Mouse (Mus musculus) mouse trophoblast stem cell (cell line): Measurements from ENCODE around the gene Prss54.
"Not testable (repeated sequence)": the region's sequence is repeated elsewhere in the genome, so short reads cannot be mapped to it uniquely, and the experiment has no call there.

Source experiments
- in situ Hi-C, 2 experiments: fragments of 300-500 bp; cut with MseI, MboI; formaldehyde crosslinking; loops; 2 replicates in 1 of 2; 3 replicates in 1 of 2; pipeline ENCODE4 v1.15.1; 2025

The Prss54 gene

GRCm38 (mm10) chr8:95576240-95576639 is at the start of gene Prss54:
TSS of gene Prss54 (minus strand) at chr8:95576340.
- in situ Hi-C loops = no loop called here

DNA sequence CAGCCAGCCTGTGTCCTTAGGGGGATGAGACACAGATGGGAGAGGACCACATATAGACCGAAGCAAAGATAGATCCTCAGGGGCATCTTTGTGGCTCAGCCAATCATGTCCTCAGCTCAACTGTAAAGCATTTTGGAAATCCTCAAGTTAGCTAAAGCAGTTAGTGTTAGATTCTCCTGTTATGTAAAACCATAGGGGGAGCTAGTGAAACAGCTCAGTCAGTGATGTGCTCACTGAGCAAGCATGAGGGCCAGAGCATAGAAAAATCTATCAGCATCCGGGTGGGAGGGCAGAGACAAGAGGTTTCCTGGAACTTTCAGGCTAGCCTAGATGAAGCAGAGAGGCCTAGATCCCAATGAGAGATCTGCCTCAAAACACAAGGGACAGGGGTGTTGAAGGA is 48.7 kb upstream of the Prss54 start:
- in situ Hi-C loops = loop anchor here in 1 of 2 experiments (10.0 kb wide), 1 partner anchor 60 kb away; no protein-coding TSS in a partner anchor

DNA sequence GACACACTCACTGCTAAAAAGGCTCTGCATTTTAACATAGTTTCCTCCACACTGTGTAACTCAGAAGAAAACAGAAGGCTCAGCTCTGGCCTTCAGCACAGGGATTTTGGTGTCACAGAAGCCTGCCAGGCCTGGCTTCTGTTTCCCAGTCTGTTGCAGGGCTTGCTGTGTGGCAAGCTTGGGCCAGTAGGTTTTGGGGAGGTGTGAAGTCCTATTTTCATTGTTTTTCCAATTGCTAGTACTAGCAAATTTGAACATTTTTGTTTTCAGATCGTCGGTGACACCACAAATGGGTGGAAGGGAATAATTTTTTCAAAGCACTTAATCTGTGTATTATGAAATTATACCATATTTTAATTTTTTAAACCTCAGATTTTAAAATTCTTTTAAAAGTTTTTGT is 43.9 kb upstream of the Prss54 start:
- in situ Hi-C loops = loop anchor here in 1 of 2 experiments (10.0 kb wide), 1 partner anchor 65 kb away; no protein-coding TSS in a partner anchor

DNA sequence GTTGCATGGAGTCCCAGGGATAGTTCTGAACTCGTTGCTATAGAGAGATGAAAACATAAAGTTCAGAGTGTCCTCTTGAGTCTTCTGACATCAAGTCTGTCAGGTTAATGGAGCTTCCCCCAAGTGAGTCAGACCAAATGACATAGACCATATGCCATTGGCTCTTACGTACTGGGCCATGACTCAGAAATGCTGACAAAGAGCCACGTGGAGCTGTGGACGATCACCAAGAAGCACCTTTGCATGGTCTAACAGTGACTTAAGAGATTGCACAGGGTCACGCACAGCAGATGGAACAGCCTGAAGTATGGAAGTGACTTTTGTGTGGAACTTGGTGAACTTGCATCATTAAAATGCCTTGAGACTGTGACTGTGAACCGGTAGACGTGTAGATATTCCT is 40.2 kb upstream of the Prss54 start:
- in situ Hi-C loops = no loop called here

GRCm38 (mm10) chr8:95611769-95612168 is 35.6 kb upstream of the Prss54 start:
- in situ Hi-C loops = no loop called here

- in situ Hi-C loops = no loop called here
These were observed 34.6 kb upstream of the Prss54 start for GRCm38 (mm10) chr8:95610749-95611148.

GRCm38 (mm10) chr8:95609406-95609805 is 33.3 kb upstream of the Prss54 start:
- in situ Hi-C loops = no loop called here

GRCm38 (mm10) chr8:95607210-95607609 is 31.1 kb upstream of the Prss54 start:
- in situ Hi-C loops = no loop called here

DNA sequence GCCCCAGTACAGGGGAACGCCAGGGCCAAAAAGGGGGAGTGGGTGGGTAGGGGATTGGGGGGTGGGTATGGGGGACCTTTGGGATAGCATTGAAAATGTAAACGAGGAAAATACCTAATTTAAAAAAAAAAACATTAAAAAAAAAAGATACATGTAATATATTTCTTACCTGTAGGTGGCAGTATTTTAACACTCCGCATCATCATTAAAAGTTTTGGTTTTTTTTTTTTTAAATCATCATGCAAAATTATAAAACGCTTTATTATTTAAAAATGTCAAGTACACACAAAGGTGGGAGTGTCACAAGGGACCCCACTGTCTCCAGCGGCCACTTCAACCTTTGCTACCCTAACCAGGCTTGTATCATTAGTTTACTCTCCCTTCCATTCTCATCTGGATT is 30.4 kb upstream of the Prss54 start:
- in situ Hi-C loops = not testable (repeated sequence)

GRCm38 (mm10) chr8:95602168-95602567 is 26.0 kb upstream of the Prss54 start:
- in situ Hi-C loops = loop anchor here (5.0 kb wide), 1 partner anchor 95 kb away; no protein-coding TSS in a partner anchor

- in situ Hi-C loops = loop anchor here (5.0 kb wide), 1 partner anchor 96 kb away; no protein-coding TSS in a partner anchor
These were observed 25.2 kb upstream of the Prss54 start for GRCm38 (mm10) chr8:95601306-95601705.

DNA sequence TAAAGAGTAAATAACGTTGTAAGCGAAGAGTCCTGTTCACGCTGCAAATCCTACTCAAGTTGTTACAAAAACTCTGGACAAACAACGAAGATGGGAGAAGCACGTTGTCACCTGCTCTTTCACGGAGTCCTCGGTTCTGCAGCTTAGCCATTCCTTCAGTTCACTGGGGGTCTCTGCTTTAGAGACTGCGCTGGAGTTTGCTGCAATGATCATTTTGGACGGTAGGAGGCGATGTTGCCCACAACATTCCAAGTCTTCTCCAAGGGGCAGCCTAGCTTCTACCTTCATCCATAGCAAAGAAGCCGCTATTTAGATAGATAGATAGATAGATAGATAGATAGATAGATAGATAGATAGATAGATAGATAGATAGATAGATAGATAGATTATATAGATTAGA is 23.7 kb upstream of the Prss54 start:
- in situ Hi-C loops = loop anchor here (5.0 to 10.0 kb wide), 2 partner anchors 97 to 105 kb away; partner anchors contain the start of gene Csnk2a2 (in 1 of the 2)

DNA sequence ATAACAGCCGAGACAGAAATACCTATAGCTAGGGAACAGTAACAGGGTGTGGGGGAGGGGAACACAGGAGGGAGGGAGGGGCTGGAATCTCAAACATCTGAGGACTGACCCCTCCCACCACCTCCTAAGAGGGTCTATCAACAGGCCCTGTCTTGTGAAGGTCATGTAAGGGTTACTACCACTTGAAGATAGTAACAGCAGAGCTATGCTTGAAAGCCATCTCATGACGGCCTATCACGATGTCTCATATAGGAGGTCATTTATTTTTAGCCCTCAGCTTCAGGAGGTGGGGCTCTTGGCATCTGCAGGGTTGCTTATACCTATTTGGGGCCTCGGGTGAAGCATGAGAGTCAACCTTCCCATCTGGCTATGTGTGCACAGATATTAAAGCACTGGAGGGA is 20.7 kb upstream of the Prss54 start:
- in situ Hi-C loops = loop anchor here in 1 of 2 experiments (10.0 kb wide), 1 partner anchor 102 kb away; the partner anchor contains the start of gene Csnk2a2

GRCm38 (mm10) chr8:95595131-95595530 is 19.0 kb upstream of the Prss54 start:
- in situ Hi-C loops = loop anchor here in 1 of 2 experiments (10.0 kb wide), 1 partner anchor 100 kb away; the partner anchor contains the start of gene Csnk2a2

GRCm38 (mm10) chr8:95593439-95594393 is 17.6 kb upstream of the Prss54 start:
- in situ Hi-C loops = loop anchor here in 1 of 2 experiments (10.0 kb wide), 1 partner anchor 99 kb away; the partner anchor contains the start of gene Csnk2a2

DNA sequence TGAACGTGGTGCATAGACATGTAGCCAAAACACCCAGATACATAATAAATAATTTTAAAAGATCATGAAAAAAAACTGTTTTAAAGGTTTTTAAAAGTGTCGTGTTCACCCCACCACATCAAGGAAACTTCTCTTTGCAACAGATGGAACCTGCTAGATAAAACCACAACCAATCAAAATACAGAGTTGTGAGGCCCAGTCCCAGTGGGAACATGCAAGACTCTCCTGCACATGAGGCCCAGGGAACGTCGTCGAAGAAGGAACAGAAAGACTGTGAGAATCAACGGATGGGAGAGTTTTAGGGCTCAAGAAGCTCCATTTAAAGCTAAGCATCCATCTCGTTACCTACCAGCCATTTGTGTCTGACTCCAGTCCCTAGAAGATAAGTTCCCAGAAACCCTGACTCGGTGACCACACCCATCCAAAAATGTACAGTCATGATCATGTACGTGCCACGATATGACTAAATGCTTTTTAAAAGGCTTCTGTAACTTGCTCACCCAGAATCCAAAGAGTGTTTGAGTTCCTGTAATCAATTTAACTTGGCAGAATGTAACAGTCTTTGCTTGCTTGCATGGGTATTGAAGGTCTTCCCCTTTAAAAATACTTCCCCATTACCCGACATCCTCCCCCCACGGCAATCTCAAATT is 16.1 kb upstream of the Prss54 start:
- in situ Hi-C loops = loop anchor here in 1 of 2 experiments (10.0 kb wide), 1 partner anchor 97 kb away; the partner anchor contains the start of gene Csnk2a2

DNA sequence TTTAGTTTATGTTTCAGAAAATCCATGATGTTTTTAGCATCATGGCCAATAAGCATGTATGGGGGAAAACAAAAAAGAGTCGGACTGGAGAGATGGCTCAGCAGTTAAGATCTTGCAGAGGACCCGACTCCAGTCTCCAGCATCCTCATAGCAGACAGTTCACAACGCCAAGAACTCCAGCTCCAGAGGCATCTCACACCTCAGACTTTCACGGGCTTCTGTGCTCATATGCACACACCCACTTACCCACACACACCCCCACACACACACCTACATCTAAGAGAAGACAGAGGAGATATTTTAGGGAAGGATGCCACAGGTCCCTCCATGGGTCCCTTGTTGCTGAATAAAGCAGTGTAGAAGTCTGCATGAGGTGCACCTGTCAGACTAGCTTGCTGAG is 14.4 kb upstream of the Prss54 start:
- in situ Hi-C loops = loop anchor here in 1 of 2 experiments (10.0 kb wide), 1 partner anchor 96 kb away; the partner anchor contains the start of gene Csnk2a2

DNA sequence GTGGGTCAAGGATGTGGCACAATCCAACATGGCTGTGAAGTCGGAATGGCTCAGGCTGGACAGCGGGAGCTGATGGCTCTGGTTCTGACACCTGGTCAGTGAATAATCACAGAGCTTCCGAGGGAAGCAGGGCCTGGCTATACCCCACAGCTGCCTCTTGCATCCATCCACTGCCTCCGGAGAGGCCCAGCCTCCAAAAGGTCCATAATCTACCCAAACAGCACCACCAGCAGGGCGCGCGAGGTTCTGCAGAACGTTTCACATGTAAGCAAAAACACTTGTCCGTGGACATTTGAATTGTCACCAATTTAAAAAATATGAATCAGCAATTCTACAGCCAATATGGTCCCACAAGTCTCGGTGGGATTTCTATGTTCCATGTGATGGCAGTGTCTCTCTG is 13.1 kb upstream of the Prss54 start:
- in situ Hi-C loops = no loop called here

DNA sequence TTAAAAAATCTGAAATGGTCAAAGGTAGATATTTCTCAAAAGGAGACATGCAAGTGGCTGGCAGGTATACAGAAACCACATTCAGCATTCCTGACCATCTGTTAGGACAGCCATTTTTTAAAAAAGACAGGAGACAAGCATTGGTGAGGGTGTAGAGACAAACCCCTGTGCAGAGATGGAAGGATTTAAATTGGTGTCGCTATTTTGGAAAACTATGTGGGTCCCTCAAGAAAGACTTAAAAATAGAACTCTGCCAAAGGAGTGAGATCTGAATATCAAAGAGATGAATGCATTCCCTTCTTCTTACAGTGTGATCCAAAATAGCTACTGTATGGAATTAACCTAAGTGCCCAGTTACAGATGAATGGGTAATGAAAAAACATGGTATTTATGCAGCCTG is 11.2 kb upstream of the Prss54 start:
- in situ Hi-C loops = no loop called here

DNA sequence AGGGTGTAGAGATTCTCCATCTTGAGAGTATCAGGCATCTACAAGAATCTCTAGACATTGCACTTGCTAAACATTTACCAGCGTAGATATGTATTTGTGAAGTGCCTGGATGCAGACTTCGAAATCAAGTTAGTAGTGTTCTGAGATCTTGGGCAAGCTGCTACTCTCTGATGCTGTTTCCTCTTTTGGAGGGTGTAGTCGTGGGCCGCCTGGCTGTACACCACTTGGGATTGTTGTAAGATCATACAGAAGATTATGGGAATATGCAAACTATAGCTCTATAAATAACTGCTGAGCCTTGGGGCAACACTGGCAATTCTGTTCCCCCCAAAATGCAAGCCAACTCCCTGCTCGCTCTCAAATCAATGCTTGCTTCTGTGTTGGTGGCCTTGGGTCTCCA is 3.0 kb downstream of the Prss54 start:
- in situ Hi-C loops = no loop called here

DNA sequence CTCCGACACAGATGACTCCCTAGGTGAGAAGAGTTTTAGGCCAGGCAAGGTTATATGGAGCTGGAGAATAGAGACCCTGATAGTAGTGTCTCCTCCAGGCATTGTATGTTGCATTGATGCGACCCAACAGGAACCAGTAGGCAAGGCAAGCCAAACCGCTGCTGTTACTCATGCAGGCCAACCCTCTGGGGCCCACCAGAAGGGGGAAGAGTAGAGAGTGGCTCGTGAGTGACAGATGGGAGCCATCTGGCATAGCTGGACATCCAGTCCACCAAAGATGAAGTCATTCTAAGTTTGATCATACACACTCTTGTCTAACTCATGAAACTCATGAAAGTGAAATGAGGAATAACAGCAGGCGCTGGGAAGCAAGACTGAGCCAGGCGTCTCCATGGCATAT is 9.3 kb downstream of the Prss54 start:
- in situ Hi-C loops = no loop called here

- in situ Hi-C loops = no loop called here
These were observed 9.9 kb downstream of the Prss54 start for GRCm38 (mm10) chr8:95566217-95566616.
